Mouse (Mus musculus) gonadal fat pad, adult 2 months (tissue): Measurements from ENCODE around the gene Fam3c. TPM values are rescaled to one million over a fixed set of nuclear protein-coding genes. Genes with fewer than 3 reads are reported as not detected.

Experiments
- DNase-seq: peaks from one replicate; pipeline ENCODE4 v3.0.0-alpha.2; 2012; ENCODE audit warnings: low read depth
- polyA plus RNA-seq: library from polyadenylated mRNA; depleted of rRNA; stranded (reverse); fragments of >200 nt; gene quantifications from 2 replicates; pipeline ENCODE4 v1.2.3, GENCODE M21; 2012; rRNA removed

The Fam3c gene
- polyA plus RNA-seq, result 14.7 and 30.5 TPM in 2 replicates

DNA sequence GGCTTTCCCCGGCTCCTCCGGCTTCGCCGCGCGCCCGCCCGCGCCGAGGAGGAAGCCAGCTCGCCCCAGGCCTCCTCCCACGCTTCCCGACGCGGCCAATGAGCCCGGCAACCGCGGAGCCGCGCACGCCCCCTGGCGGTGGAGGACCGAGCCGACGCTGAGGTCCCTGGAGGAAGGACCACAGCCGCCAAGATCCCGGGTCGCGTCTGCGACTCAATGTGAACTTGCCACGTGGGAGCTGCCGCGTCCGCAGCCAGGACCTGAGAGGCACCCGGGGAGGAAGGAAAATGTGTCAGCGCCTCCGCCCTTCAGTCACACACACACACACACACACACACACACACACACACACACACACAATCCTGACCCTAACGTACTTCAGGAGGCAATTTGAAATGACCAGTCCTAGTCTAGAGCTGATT, at the start of gene Fam3c:
TSS of gene Fam3c (minus strand) at position 158 of the 422 bp plus-strand sequence.
- no peak for DNase-seq

DNA sequence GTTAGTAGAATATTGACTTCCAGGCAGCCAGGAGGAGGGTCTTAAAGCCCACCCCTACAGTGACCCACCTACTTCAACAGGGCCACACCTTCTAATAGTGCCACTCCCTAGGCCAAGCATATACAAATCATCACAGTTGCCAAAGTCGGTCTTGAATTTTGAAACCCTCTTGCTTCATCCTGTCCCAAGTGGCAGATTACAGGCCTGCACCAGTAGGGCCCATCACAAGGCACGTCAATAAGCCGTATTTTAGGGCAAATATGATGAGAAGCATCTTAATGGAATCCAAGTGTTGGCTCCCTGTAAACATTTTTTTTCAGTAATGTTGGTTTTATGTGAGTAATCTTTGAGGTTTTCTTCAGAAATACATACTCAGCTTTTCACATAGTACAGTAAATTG, 49.0 kb upstream of the Fam3c start:
- no peak for DNase-seq

DNA sequence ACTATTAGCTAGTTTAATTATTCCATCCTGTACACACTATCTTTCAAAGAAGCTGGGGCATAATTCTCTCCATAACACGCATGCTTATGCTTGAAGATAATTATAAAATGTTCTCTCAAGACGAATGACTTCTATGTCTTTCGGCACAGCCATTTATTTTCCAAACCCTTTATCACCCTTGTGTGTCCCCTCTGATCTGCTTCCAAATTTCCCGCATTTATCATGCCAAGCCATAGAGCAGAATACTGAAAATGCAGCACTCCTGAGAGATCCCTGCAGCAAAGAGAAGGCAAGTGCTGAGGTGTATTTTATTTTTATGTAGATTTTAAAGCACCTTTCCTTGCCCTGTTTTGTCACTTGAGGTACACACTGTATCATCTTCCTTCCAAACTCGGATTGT, 47.7 kb upstream of the Fam3c start:
- DNase-seq, result no peak

DNA sequence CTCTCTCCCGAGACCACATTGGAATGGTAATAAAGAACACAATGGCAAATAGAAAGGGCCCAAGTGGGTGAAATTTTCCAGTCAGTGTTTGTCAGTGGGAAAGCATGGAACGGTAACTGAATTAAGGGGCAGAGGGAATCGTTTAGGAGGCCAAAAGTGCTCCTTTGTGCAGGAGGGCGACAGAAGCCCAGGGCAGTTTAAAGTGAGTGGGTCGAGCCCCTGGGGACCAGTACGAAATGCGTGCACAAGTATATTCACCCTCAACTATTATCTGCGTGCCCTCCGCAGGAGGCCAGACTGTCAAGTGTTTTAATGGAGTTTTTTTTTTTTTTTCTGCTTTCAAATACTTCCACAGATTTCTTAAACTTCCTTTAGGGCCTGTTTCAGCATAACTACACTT, 47.3 kb upstream of the Fam3c start:
- no peak for DNase-seq

GRCm38 (mm10) chr6:22402548-22403164, 46.6 kb upstream of the Fam3c start:
- no peak for DNase-seq

DNA sequence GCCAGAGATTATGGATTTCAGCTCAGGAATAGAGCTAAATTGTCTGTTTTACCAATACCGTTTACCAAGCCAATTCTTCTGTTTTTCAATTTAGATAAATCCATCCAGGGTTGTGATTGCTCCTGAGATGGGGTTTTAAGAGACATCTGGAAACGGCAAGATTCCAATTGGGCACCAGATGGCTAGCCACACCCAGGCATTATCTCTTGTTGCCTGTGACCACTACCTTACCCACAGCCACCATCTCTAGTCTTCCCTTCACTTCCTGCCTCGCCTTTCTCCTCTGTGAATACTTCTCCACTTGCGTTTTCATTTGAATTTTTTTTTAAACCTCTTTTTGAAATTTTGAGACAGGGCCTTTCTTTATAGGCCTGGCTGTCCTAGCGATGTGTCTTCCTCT, 46.0 kb upstream of the Fam3c start:
- DNase-seq, result no peak

DNA sequence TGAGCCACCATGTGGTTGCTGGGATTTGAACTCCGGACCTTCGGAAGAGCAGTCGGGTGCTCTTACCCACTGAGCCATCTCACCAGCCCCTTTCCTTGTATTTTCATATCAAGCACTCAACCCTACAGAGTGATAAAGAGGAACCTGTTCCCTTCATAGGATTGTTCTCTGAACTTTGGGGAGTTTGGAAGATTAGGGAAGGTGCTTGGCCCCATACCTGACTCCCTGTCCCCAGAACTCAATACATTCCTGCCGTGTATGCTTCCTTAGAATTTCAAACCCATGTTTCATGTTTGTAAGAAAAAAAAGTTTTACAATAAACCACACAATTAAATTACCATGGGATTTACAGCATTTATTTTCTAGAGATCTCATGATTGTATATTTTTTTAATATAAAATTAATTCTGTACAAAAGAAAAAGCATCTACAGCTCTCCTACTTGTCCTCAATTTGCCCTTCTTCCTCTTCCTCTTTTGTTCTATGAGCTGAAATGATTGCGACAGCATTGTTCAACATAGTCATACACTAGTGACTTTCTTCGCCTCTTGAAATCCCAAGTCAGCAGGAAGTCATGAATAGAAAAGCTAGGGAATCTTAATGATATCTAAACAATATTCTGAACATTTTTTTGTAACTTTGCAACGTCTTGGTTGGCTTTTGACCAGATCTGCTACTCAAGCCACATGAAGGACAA, 42.2 kb upstream of the Fam3c start:
- DNase-seq, result no peak

DNA sequence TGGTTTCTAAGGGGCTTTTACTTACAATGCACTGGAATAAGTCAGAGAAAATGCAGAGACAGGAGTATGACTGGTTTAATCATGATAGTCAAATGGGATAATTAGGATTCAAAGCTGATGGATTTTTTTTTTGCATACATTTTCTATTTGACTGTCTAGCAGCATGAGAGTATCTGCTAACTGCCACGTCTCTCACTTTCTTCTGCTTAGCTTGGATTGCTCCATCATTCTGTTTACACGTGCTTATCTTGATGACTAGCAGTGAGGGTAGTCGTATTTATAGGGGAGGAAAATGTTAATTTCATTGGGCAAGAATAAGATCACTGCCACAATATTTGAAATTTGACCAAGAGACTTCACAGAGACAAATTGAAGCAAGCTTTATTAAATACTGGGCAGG, 39.2 kb upstream of the Fam3c start:
- no peak for DNase-seq

DNA sequence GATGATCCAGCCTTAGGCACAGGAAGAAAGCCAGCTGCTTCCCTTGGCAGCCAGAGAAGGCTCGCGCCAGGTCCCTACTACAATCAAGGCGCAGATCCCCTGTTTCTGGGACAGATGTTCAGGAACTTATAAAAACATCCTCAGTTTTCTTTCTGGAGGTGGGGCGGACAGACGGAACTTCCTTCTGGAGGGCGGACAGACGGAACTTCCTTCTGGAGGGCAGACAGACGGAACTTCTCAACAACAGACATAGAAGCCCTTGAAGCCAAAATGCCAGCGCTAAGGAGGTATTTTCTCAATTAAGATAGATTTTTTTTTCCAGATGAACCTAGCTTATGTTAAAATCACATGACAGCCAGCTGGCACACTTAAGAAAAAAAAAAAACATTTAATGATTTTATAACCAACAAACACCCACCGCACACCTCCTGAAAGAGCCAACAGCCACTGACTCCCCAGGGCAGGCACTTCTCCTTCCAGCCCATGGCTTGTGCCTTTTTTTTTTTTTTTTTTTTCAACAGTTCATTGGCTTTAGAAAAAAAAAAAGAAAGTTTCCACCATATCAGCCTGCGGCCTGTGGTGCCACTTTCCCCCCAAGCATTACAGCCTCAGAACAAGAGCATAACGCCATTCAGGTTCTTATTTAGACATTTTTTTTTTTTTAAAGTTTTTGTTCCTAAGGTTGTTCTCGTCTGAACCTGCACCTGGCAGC, 34.8 kb upstream of the Fam3c start:
- no peak for DNase-seq

DNA sequence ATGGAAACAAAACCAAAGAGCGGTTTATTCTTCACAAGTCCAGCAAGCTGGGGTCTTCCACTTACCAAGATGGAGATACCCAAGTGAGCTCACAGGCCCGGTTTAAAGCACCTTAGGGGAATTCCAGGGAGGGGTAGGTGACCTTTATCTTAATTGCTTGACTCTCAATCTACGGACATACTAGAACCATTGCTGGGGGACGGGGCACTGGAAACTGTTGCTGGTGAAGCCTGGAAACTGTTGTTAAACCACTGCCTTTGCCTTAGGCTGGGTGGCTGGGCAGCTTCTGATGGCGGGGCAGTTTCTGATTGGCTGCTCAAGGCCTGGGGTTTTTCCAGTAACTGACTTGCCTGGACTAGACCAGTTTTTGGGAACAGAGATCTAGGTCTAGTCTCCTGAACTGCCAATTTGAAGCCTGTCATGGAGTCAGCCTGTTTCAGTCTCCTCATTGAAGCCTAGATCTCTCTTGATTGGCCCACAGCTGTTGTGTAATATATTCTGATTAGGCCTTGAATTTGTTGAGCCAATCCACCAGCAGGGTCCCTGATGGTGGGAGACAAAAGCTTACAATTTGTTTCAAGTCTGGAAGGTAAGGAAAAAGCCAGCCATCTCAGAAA, 29.3 kb upstream of the Fam3c start:
- no peak for DNase-seq

DNA sequence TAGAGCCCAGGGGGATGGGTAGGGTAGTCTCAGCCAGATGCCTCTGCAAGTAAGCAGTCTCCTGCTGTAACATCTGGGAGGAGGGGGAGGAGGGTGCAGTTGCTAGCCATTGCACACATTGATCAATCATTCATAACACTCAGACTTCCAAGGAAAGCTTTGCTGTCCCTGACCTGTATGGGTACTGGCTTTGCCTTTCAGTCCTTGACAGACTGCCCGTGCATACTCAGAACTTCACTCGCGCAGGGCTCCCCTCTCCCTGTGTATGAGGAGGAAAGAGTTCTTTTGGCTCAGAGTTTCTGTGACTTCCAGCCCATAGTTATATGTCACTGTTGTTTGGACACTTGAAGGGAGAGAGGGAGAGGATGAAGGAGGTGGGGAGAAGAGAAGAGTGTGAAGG, 24.2 kb upstream of the Fam3c start:
- DNase-seq, result no peak

DNA sequence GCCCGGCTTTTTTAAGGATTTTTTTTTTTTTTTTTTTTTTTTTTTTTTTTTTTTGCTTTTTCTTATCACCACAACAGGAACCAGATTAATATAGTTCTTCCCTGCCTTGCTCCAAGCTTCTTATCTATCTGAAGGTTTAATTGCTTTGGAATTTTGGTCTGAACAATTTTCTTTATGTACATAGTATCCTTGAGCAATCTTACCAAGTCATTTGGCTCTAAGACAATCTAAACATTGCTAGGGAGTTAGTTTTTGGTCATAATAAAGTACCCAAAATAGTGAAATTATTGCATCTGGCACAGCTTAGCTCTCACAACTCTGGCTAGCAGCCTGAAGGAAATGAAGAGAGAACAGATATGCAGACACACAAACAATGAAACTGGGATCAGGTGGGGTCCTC, 23.8 kb upstream of the Fam3c start:
- DNase-seq, result no peak

DNA sequence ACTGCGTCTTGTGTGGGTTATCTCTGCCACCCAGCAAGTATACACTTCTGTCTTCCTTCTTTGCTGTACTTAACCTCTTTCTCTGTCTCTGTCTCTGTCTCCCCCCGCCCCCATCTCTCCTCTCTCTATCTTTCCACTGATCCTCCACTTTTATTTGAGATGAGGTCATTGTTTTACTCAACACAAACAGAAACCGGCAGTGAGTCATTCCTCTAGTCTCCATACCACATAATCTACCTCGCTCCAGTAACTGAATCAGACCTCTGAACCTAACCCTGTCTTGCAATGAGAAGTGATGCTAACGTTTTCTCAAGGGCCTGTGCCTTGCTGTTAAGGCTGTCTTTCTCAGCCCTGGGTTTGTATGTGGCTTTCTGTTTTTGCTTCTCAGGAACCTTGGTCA, 22.4 kb upstream of the Fam3c start:
- no peak for DNase-seq

GRCm38 (mm10) chr6:22374791-22375190, 18.7 kb upstream of the Fam3c start:
- no peak for DNase-seq

DNA sequence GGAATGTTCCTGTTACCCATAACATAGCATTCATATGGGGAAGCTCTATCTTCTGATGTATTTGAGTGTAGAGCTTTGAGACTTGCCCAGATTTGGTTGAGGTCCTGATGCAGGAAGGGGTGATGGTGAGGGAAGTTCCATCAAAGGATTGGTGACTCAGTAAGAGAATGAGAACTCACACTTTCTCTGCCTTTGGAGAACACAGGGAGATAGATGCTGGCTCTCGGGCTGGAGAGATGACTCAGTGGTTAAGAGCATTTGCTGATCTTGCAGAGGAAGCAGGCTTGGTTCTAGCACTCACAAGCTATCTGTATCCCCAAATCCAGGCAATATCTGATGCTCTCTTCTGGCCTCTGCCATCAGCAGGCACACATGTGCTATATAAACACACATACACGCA, 17.4 kb upstream of the Fam3c start:
- no peak for DNase-seq

DNA sequence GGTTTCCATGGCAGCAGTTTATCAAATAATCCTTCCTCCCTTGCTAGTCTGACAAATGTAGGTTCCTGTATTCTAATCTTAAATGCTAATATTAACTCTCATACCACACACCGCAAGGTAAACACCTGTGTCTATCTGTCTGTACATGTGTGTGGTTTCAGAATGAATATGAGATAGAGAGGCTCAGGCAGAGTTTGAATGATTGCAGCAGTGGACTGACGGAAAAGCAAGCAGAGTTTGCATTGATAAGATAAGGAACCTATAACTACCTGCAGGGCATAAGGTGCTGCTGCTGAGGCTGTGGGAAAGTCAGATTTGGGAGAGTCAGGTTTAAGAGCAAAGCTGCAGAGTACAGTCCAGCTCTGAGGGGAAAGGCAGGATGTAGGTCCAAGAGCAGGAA, 10.9 kb upstream of the Fam3c start:
- DNase-seq, result no peak

DNA sequence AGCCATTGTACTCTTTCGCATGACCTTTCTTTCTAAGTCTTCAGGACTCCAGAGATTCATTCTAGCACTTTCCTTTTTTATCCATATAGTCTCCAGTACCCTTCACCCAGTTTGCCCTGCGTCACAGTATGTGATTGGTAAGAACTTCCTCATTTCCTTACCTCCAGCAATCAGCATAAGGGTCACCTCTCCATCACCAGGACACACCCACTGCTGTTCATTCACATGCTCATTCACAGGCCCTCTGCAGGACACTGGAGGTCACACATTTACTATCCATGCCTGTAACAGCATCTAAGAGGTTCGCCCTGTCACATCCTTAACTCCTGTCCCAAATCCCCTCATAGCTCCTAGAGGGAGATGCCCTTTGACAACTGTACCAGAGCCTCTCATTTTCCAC, 7.5 kb upstream of the Fam3c start:
- DNase-seq, result no peak

GRCm38 (mm10) chr6:22361941-22362340, 5.9 kb upstream of the Fam3c start:
- no peak for DNase-seq

DNA sequence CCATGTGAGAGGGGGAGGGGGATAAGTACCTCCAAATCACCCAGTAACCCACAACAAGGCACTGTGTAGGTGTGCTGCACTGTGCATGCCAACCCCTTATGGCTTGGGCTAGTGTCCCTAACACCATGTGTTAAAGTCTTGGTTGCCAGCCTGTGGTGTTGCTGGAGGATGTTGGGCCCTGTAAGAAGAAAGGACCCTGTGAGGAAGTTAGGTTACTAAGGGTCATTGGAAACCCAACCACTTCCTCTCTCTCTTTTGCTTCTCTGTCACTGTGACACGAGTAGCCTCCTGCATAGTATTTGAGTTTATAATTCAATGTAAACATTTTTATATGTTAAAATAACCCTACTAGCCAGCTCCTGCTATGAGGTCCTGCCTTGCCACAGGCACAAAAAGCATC, 3.0 kb upstream of the Fam3c start:
- DNase-seq, result no peak

DNA sequence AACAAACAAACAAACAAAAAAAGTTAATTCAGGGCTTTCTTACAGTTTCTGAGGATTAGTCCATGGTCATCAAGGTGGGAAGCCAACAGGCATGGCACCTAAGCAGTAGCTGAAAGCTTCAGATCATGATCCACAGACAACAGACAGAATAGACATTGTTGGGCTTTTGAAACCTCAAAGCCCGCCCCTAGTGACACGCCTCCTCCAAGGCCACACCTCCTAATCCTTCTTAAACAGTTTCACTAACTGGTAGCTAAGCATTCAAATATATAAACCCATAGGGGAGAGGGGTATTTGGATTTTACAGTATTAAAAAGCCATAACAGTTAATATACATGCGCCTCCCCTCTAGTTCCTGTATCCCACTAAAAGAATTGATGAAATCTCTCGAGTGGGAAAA, 1.3 kb upstream of the Fam3c start:
- no peak for DNase-seq

DNA sequence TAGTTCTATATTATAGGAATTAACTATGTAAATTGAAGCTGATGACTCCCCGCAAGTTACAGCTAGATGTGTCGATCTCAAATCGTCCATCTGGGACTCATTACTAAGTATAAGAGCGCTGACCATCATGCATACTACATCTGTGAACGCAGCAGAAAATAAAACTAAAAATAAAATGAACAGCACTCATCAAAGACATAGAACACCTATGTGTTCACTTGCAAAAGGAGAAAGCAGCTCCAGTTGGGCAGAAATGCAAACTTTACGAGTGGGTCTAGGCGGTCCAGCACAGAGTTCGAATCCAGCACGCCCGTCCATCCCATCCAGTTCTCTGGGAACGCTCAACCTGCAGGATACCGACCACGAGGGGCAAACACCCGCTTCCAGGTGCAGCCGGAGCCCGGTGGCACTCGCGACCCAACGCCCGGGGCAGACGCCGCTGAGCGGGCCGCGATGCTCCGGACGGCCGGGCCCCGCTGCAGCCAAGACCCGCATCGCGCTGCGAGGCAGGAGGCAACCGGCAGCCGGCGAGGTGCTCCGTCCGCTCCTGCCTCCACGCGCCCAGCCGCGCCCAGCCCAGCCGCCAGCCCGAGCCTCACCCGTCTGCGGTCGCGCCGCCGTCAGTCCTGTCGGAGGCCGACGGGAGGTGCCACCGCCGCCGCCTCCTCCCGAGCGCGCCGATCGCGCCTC, 502 bp downstream of the Fam3c start:
- no peak for DNase-seq

DNA sequence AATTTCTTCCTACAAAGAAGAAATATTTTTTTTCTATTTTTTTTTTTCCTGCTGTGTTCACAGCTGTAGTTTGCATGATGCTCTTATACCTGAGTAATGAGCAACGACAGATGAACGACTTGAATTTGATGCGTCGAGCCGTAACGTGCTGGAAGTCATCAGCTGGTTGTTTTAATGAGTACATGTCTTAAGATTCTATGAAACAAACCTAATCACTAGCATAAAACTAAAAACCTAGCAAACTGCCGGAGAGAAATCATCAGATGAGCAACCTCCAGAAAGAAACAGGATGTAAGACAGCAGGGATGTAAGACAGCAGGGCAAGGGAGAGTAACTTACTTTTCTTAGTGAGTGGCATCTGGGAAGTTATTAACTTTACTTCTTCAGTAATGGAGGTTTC, 1.4 kb downstream of the Fam3c start:
- DNase-seq, result no peak
